Mouse (Mus musculus) cerebellum, adult 18-20 months (tissue): ENCODE measurements around the gene Dennd6b.

Experiments
- DNase-seq, 2 experiments: peaks; one replicate each; pipeline ENCODE4 v3.0.0; 2021

Dennd6b gene

DNA sequence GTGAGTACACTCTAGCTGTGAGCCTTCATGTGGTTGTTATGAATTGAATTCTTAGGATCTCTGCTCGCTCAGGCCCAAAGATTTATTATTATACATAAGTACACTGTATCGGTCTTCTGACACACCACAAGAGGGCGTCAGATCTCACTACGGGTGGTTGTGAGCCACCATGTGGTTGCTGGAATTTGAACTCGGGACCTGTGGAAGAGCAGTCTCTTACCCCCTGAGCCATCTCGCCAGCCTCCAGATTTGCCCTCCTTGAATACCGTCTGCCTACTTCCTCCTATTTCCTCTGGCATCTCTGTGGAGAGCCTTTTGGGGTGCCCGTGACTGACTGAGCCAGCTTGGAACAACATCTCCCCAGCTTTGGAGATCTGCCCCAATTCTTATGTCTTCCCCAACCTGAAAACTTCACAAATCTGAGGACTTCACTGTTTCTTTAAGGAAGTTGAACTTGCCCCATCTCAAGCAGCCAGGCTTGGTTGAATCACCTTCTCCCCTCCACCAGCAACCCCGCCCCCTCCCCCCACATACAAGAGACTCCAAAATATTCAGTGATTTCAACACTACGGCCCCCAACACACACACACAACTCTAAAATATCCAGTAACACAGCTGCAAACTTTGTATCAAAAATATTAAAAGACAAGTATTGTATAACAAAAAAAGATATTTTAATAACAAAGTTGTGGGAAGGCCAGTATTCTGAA, 14.6 kb downstream of the Dennd6b start:
- peak; percentile 27 to 41 for DNase-seq

DNA sequence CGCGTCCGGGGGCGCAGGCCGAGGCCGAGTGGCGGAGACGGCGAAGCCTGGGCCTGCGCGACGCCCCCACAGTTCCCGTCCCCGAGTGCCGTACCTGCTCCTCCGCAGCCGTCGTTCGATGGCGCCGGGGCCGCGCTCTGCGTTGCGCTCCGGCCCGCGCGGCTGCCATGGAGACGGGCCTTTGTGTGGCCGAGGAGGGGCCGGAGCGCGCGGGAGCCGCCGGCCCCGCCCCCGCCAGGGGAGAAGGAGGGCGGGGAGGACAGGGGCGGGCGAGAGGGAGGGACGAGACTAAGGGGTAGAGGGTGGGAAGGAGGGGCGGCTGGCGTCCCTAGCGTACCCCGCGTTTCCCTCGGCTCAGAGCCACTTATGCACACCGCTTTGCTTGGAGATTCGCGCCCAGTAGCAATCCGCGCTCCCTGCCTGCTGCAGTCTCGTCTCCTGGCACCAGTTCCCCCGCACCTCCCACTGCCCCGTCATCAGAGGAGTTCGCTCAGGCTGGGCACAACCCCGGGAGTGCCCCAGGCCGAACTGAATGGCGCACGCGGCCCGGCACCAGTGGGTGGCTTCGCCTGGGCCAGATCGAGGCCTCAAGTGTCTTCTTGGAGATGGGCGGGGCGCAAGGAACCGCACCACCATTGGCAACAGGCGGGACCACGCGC, 15.6 kb downstream of the Dennd6b start, which contains the start of gene Plxnb2:
Plxnb2 (minus strand) TSS at position 218 of the 659 bp plus-strand sequence.
- peak; percentile 75 to 84 for DNase-seq

- peak in 1 of 2 experiments; percentile 46 for DNase-seq
Measured at GRCm38 (mm10) chr15:89180081-89180541, 16.2 kb downstream of the Dennd6b start.

DNA sequence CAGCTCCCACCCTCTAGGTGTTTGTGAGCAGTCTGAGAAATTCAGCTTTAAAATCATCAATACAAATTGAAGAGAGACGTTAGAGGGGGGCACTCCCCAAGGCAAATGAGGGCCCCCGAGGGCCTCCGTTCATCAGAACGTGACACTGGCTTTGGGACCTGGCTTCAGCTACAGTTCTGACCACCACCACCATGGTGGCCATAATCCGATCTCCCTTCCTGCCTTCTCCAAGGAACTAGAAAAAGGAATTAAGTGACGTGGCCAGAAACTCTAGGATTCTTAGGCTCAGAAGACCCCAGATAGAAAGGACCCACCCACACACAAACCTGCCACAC, 16.7 kb downstream of the Dennd6b start:
- DNase-seq, result no peak

GRCm38 (mm10) chr15:89178954-89179629, 17.2 kb downstream of the Dennd6b start:
- peak; percentile 62 to 66 for DNase-seq

DNA sequence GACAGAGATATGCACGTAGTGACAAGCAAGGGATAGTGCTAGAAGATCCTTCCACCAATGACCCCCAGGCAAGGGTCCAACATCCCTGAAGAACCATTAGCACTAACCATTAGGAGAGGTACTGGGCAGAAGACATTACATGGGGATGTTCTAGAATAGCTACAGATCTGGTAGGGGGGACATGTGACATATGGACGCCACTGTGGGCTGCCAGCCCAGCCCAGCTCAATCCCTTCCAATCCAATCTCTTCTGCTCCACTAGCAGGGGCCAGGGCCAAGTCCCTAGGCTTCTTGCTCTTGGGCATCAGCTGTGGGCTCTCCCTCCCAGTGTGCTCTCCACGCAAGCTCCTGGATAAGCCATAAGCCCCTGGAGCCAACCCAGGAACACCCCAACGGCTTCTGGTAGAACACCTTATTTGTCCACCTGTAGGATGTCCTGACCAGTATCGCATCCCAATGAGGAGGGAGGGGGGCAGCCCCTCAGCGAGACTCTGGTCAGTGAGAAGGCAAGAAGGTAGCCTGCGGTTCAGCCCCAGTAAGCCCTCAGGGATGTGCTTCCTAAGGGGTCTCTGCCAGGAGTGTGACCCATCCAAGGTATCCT, 17.9 kb downstream of the Dennd6b start:
- peak; percentile 86 to 88 for DNase-seq

GRCm38 (mm10) chr15:89177576-89178259, 18.6 kb downstream of the Dennd6b start:
- peak in 1 of 2 experiments; percentile 42 for DNase-seq

DNA sequence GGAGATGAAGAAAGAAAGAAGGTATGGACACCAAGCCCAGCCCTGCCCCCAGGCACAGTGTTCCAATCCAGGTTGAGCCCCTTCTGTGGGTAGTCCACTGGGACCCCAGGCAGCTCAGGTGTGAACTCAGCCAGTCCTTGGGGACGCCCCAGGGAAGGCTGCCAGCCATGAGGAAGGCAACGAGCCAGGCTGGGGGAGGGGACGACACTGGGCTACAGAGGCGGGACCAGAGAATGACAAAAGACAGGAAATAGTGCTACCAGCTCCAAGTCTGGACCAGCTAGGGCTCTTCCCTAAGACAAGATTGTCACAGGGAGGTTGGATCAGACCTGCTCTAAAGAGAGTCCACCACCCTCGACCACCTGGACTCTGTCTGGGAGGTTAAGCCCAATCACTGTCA, 19.2 kb downstream of the Dennd6b start:
- DNase-seq, result peak; percentile 70 to 81

- DNase-seq, result peak in 1 of 2 experiments; percentile 33
Measured at GRCm38 (mm10) chr15:89175411-89176155, 20.7 kb downstream of the Dennd6b start.

DNA sequence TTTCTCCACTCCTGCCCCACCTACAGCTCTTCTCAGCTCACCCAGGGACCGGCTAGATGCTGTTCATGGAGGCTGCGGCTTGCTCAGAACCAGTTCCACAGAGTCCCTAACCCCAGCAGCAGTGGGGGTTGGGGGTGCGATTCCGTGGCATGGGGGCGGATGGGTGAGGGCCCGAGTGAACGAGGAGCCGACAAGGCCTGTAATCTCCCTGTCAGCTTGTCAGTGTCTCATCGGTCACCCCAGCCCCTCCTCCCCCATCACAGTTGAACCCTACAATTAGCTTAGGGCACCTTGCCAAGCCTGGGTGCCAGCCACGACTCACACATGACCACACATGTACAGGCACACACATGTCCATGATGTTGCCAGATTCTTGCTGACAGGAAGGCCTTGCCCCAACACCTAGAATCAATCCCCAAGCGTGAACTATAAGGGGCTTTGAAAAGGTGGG, 21.4 kb downstream of the Dennd6b start:
- peak in 1 of 2 experiments; percentile 48 for DNase-seq

GRCm38 (mm10) chr15:89173906-89174214, 22.4 kb downstream of the Dennd6b start:
- DNase-seq, result peak; percentile 81 to 86

DNA sequence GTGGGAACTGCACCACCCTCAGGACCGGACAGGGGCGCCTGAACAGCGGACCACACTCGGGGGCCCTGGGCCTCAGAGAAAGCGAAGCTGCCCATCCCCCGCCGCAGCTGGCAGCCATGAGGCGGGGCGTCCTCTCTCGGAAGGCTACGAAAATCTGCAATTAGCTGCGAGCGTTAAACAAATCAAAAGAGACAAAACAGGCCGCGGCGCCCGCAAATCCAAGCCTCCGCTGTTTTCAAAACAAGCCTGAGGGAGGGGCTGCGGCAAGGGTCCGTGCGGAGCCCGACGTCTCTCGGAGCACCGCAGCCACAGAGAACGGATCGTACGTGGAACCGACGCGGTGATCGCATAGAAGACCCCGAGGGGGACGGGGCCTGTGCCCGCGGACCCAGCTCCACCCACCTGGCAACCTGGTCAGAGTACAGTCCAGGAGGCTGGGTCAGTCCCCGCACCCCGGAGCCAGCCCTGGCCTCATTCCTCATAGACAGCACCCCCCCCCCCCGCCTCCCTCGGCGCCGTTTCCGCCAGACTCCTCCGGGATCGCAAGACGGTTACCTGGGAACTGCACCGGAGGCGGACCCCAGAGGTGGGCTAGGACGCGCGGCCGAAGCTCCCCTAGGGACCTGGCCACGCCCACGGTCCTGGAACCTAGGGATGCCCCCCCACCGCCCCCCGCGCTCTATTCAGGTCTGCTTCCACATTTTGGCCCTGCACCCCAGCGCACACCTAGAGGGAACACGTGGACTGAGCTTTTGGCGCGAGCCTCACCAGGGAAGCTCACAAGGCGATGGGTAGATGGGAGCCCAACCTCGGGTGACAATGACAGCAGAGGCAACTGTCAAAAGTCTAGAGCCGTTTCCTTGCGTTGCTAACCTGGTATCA, 23.0 kb downstream of the Dennd6b start:
- DNase-seq, result peak; percentile 61 to 67

DNA sequence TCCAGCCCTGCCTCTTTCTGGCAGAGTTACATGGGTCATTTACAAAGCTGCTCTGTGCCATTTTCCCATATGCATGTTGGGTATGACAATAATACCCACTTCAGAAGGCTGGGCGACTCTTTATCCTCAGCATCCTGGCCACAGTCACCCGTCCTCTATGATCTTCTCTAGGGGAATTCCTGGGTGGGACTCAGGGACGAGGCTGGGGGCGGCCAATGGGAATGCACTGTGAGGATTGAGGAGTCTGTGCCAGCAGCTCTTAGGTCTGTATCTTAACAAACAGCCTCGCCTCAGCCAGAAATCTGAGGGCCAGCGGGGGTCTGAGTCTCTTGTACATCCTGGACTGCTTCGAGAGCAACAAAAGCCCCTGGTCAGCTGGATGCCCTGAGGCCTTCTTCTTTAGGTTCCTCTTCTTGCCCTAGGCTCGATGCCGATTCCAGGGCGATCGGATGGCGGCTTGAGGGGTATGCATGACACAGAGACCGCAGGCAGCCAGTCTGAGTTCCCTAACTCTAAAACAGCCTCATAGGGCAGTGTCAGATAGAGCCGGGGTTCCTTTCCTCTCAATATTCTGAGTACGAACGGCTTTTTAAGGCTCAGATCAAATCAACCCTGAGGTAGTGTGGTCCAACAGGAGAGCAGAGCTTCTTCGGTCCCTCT, 23.9 kb downstream of the Dennd6b start:
- DNase-seq, result peak in 1 of 2 experiments; percentile 38

DNA sequence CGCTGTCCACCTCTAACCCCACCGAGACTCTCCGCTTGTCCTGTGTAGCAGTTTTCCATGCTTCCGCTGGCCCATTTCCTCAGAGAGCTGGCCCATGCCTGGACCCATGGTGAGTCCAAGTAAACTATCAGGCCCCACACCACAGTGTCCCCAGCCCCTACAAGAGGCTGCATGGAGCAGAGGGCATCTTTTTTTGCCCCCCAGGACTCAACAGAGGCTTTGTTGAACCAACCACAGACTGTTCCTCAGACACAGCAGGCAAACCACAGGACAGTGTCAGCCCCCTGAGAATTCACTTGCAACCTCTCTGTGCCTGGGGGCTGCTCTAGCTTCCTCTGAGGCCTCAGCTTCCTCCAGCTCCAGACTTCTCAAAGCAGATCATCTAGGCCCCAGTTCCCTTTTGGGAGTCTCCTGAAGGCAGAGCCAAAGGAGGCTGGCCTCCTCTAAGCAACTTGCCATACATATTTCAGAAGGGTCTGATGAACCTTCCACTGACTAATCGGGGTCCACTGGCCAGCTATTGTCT, 24.7 kb downstream of the Dennd6b start:
- peak in 1 of 2 experiments; percentile 22 for DNase-seq

GRCm38 (mm10) chr15:89170102-89170501, 26.2 kb downstream of the Dennd6b start:
- DNase-seq, result peak in 1 of 2 experiments; percentile 43

- DNase-seq, result peak; percentile 86 to 91
Measured at GRCm38 (mm10) chr15:89169431-89169830, 26.9 kb downstream of the Dennd6b start.

DNA sequence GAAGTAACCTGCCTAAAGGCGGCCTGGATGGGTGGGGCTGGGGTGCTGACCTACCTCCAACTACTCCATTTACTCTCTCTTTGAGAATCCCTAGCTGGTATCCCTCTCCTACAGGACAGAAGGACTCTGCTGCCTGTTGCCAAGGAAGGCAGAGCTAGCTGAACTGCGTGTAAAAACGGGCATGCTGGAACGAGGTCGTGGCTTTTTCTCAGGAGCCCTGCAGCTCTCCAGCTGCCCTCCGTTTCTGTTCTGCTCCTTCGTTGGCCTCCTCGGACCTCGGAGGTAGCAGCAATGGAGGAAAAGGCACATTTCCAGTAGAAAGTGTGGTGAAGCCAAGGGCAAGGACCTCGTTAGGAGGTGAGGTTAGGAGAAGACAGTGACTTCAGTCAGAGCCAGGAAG, 27.4 kb downstream of the Dennd6b start:
- peak; percentile 62 to 63 for DNase-seq

DNA sequence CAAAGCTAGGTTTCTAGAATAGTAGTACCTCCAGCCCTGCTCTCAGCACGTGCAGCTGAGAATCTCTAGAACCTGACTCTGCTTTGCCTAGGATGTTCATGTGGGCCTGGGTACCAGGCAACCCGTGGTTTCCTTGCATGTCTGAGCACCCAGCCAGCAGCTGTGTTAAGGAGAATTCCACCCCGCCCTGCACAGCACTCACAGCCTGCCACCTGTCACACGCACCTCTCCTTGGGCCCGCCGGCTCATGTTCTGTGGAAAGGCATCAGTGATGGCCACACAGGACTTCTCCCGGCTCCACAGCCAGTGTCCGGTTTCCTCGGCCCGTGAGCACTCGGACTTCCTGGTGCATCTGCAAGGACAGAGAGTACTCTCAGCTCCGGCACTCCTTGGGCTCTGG, 30.8 kb downstream of the Dennd6b start:
- DNase-seq, result no peak

GRCm38 (mm10) chr15:89161397-89161796, 34.9 kb downstream of the Dennd6b start:
- DNase-seq, result no peak

- DNase-seq, result no peak
Measured at GRCm38 (mm10) chr15:89158516-89158915, 37.8 kb downstream of the Dennd6b start.
